Mouse (Mus musculus) heart, postnatal 0 days (tissue): ENCODE measurements around the gene Plekhm1. TPM values are rescaled to one million over a fixed set of nuclear protein-coding genes. Genes with fewer than 3 reads are reported as not detected.

Source experiments
- ATAC-seq: fragments of 200-750 bp; cut with Nextera tagmentation; 2 replicates; pipeline ENCODE4 v1.8.0; 2017; ENCODE audit warnings: low read depth, moderate number of reproducible peaks, moderate library complexity; ENCODE audit not compliant: insufficient read depth
- DNase-seq: peaks from one replicate; pipeline ENCODE4 v3.0.0-alpha.2; 2016; ENCODE audit warnings: low spot score
- H3K27ac ChIP-seq: fragments of 300-500 bp; sonication (generic); 2 replicates; pipeline ENCODE4 v1.5.1; 2014; ENCODE audit warnings: low read depth, mild to moderate bottlenecking
- H3K27me3 ChIP-seq: fragments of 300-500 bp; sonication (generic); 2 replicates; pipeline ENCODE4 v1.6.1; 2014; ENCODE audit warnings: low read length, mixed read lengths; ENCODE audit not compliant: control insufficient read depth, insufficient read depth
- H3K36me3 ChIP-seq: fragments of 300-500 bp; sonication (generic); replicated peaks from 2 replicates; pipeline ENCODE4 v1.6.1; 2014; ENCODE audit warnings: low read length, mixed read lengths; ENCODE audit not compliant: control insufficient read depth, insufficient read depth
- H3K4me1 ChIP-seq: fragments of 300-500 bp; sonication (generic); 2 replicates; pipeline ENCODE4 v1.6.1; 2014; ENCODE audit warnings: antibody characterized with exemption; ENCODE audit not compliant: control insufficient read depth, insufficient read depth
- H3K4me2 ChIP-seq: fragments of 300-500 bp; sonication (generic); 2 replicates; pipeline ENCODE4 v1.6.1; 2014; ENCODE audit warnings: low read depth, mild to moderate bottlenecking, low read length, moderate library complexity
- H3K4me3 ChIP-seq: fragments of 300-500 bp; sonication (generic); 2 replicates; pipeline ENCODE4 v1.5.1; 2014; ENCODE audit warnings: low read depth, low read length
- H3K9ac ChIP-seq: fragments of 300-500 bp; sonication (generic); replicated peaks from 2 replicates; pipeline ENCODE4 v1.6.1; 2014; ENCODE audit warnings: low read depth, low read length, mixed read lengths
- H3K9me3 ChIP-seq: fragments of 300-500 bp; sonication (generic); replicated peaks from 2 replicates; pipeline ENCODE4 v1.6.1; 2016; ENCODE audit warnings: low read length; ENCODE audit not compliant: control insufficient read depth
- CTCF ChIP-seq: IDR thresholded peaks from 2 replicates; pipeline ENCODE4 v1.5.1; 2016; ENCODE audit warnings: antibody characterized with exemption, control low read depth, low read depth
- EP300 ChIP-seq: IDR thresholded peaks from 2 replicates; pipeline ENCODE4 v1.6.1; 2016; ENCODE audit warnings: antibody characterized with exemption, low read depth
- WGBS: fragments of 180-500 bp; shearing (Covaris S2); extraction: QIAGEN DNeasy Blood & Tissue Kit; methylation state at CpG from one replicate; pipeline ENCODE4 v1.1.7; 2014; 5-methylcytosine and 5-hydroxymethylcytosine counted together
- polyA plus RNA-seq: library from polyadenylated mRNA; unstranded; fragments of >200 nt; fragmentation: Nextera tagmentation; extraction: Ambion mirVana; gene quantifications from 2 replicates; pipeline ENCODE4 v1.2.1, GENCODE M21; 2015
- total RNA-seq: library from RNA; depleted of rRNA; stranded (reverse); fragments of >200 nt; gene quantifications from 2 replicates; pipeline ENCODE4 v1.2.3, GENCODE M21; 2014; ENCODE audit warnings: low replicate concordance

Gene Plekhm1
- total and polyA plus RNA-seq, 2 experiments from 2014 or later = 3.4 to 3.9 TPM

GRCm38 (mm10) chr11:103361396-103362053 is 51.0 kb downstream of the Plekhm1 start:
- DNase-seq (no peak), ATAC-seq (no peak)
- peaks cover 3% of the 10 kb centered on the region; the same call in 1 of the 2 replicates for H3K36me3 ChIP-seq
- no peak for TF ChIP-seq EP300
- no peak for TF ChIP-seq CTCF
- WGBS = 13% methylated on average over 25 of the region's 25 CpGs
- peak overlapping the region; percentile 60 for H3K4me3 ChIP-seq
- peaks cover 9% of the 10 kb centered on the region; the same call in 1 of the 2 replicates for H3K4me1 ChIP-seq
- no peaks in the 10 kb centered on the region for H3K9me3 ChIP-seq
- H3K9ac ChIP-seq = no peak overlapping the region
- H3K27me3 ChIP-seq = peaks cover 54% of the 10 kb centered on the region
- peak overlapping the region; percentile 79 for H3K4me2 ChIP-seq
- H3K27ac ChIP-seq = no peak overlapping the region

GRCm38 (mm10) chr11:103360661-103361081 is 51.8 kb downstream of the Plekhm1 start:
- H3K4me1 ChIP-seq = peaks cover 9% of the 10 kb centered on the region; the same call in 1 of the 2 replicates
- no peaks in the 10 kb centered on the region for H3K9me3 ChIP-seq
- H3K9ac ChIP-seq = peak overlapping the region; percentile 34; the same call in 1 of the 2 replicates
- no peak for ATAC-seq
- H3K36me3 ChIP-seq = no peaks in the 10 kb centered on the region
- H3K4me2 ChIP-seq = peak overlapping the region; percentile 79
- peaks cover 60% of the 10 kb centered on the region for H3K27me3 ChIP-seq
- no peak for TF ChIP-seq CTCF
- no peak for TF ChIP-seq EP300
- no peak overlapping the region for H3K27ac ChIP-seq
- DNase-seq = no peak
- 4% methylated on average over 47 of the region's 48 CpGs for WGBS
- H3K4me3 ChIP-seq = peak overlapping the region; percentile 60

DNA sequence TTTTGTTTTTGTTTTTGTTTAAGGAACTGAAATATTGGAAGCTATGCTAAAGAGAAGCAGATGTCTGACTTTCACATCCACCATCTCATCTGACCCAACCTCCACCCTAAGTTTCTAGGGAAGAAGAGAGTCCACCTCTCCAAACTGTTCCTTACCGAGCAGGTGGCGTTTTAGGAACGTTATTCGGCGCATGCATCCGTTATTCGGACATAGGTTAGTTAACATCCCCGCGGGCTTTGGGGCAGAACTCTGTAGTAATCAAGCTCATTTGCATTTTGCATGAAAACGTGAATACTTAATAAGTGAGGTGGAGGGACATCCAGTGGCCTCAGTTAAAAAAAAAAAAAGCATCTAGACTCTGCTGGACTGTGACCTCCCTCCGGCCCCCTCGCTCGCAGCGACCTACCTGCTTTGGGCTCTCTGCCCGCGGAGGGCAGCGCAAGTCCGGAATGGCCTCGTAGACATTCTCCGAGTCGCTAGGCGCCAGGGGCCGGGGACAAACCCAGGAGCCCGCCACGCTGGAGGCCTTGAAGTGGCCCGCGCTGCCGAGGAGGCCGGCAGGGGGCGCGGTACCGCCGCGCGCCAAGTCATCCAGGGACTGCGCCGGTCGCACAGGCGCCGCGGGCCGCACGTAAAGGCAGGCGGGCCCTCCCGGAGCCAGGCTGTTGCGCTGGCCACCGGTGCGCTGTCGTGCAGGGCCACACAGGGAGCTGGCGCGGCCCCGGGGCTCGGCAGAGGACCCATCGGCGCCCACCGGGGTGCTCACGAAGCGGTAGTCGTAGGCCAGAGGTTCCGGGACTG is 52.4 kb downstream of the Plekhm1 start:
- peak; percentile 68 for ATAC-seq
- H3K9me3 ChIP-seq = no peaks in the 10 kb centered on the region
- peak; percentile 76 for DNase-seq
- peak overlapping the region; percentile 79 for H3K4me2 ChIP-seq
- TF ChIP-seq EP300 (no peak), CTCF (peak; percentile 69)
- no peaks in the 10 kb centered on the region for H3K36me3 ChIP-seq
- H3K9ac ChIP-seq = peak overlapping the region; percentile 34
- peak overlapping the region; percentile 60 for H3K4me3 ChIP-seq
- peaks cover 60% of the 10 kb centered on the region for H3K27me3 ChIP-seq
- H3K4me1 ChIP-seq = peaks cover 9% of the 10 kb centered on the region; the same call in 1 of the 2 replicates
- no peak overlapping the region for H3K27ac ChIP-seq
- 3% methylated on average over 53 of the region's 60 CpGs for WGBS

DNA sequence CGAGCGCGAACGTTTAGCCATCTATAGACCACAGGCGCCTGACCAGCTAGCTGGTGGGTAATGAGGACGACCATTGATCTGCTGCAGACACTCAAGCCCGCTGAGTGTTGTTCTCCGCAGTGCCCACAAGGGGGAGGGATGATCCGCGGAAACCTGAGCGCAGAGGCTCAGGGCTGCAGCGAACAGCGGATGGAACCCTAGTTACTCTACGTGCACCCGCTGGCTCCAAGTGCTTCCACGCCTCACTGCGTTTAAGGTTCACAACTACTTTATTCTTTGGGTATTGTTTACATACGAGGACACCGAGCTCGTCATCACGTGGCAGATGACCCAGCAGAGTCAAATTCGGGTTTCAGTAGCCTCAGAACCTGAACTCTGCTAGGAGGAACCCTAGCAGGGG is 53.4 kb downstream of the Plekhm1 start:
- Histone ChIP-seq H3K36me3 (no peaks in the 10 kb centered on the region), H3K27ac (no peak overlapping the region), H3K4me1 (peaks cover 9% of the 10 kb centered on the region; the same call in 1 of the 2 replicates), H3K4me3 (peak overlapping the region; percentile 15), H3K9me3 (no peaks in the 10 kb centered on the region), H3K9ac (no peak overlapping the region), H3K27me3 (peaks cover 58% of the 10 kb centered on the region), H3K4me2 (peak overlapping the region; percentile 79)
- no peak for DNase-seq
- TF ChIP-seq CTCF = peak; percentile 73
- TF ChIP-seq EP300 = no peak
- 2% methylated on average over 22 of the region's 22 CpGs for WGBS
- no peak for ATAC-seq

- Histone ChIP-seq H3K9ac (no peak overlapping the region), H3K27me3 (peaks cover 53% of the 10 kb centered on the region), H3K27ac (no peak overlapping the region), H3K4me3 (no peak overlapping the region), H3K4me2 (no peak overlapping the region), H3K36me3 (no peaks in the 10 kb centered on the region), H3K9me3 (no peaks in the 10 kb centered on the region), H3K4me1 (peaks cover 9% of the 10 kb centered on the region; the same call in 1 of the 2 replicates)
- ATAC-seq (no peak), DNase-seq (no peak)
- WGBS = 59% methylated on average over 4 of the region's 4 CpGs
- TF ChIP-seq CTCF (no peak), EP300 (no peak; the same call in 1 of the 2 replicates)
Observed at GRCm38 (mm10) chr11:103358316-103358715, 54.2 kb downstream of the Plekhm1 start.
